Mouse (Mus musculus) heart, postnatal 0 days (tissue): Measurements from ENCODE around the gene Fam118a. TPM values are rescaled to one million over a fixed set of nuclear protein-coding genes. Genes with fewer than 3 reads are reported as not detected.
"Not testable (repeated sequence)": the region's sequence is repeated elsewhere in the genome, so short reads cannot be mapped to it uniquely, and the experiment has no call there.

Experiments used
- ATAC-seq: fragments of 200-750 bp; cut with Nextera tagmentation; 2 replicates; pipeline ENCODE4 v1.8.0; 2017; ENCODE audit warnings: low read depth, moderate number of reproducible peaks, moderate library complexity; ENCODE audit not compliant: insufficient read depth
- DNase-seq: peaks from one replicate; pipeline ENCODE4 v3.0.0-alpha.2; 2016; ENCODE audit warnings: low spot score
- H3K27ac ChIP-seq: fragments of 300-500 bp; sonication (generic); 2 replicates; pipeline ENCODE4 v1.5.1; 2014; ENCODE audit warnings: low read depth, mild to moderate bottlenecking
- H3K27me3 ChIP-seq: fragments of 300-500 bp; sonication (generic); 2 replicates; pipeline ENCODE4 v1.6.1; 2014; ENCODE audit warnings: low read length, mixed read lengths; ENCODE audit not compliant: control insufficient read depth, insufficient read depth
- H3K36me3 ChIP-seq: fragments of 300-500 bp; sonication (generic); replicated peaks from 2 replicates; pipeline ENCODE4 v1.6.1; 2014; ENCODE audit warnings: low read length, mixed read lengths; ENCODE audit not compliant: control insufficient read depth, insufficient read depth
- H3K4me1 ChIP-seq: fragments of 300-500 bp; sonication (generic); 2 replicates; pipeline ENCODE4 v1.6.1; 2014; ENCODE audit warnings: antibody characterized with exemption; ENCODE audit not compliant: control insufficient read depth, insufficient read depth
- H3K4me2 ChIP-seq: fragments of 300-500 bp; sonication (generic); 2 replicates; pipeline ENCODE4 v1.6.1; 2014; ENCODE audit warnings: low read depth, mild to moderate bottlenecking, low read length, moderate library complexity
- H3K4me3 ChIP-seq: fragments of 300-500 bp; sonication (generic); 2 replicates; pipeline ENCODE4 v1.5.1; 2014; ENCODE audit warnings: low read depth, low read length
- H3K9ac ChIP-seq: fragments of 300-500 bp; sonication (generic); replicated peaks from 2 replicates; pipeline ENCODE4 v1.6.1; 2014; ENCODE audit warnings: low read depth, low read length, mixed read lengths
- H3K9me3 ChIP-seq: fragments of 300-500 bp; sonication (generic); replicated peaks from 2 replicates; pipeline ENCODE4 v1.6.1; 2016; ENCODE audit warnings: low read length; ENCODE audit not compliant: control insufficient read depth
- CTCF ChIP-seq: IDR thresholded peaks from 2 replicates; pipeline ENCODE4 v1.5.1; 2016; ENCODE audit warnings: antibody characterized with exemption, control low read depth, low read depth
- EP300 ChIP-seq: IDR thresholded peaks from 2 replicates; pipeline ENCODE4 v1.6.1; 2016; ENCODE audit warnings: antibody characterized with exemption, low read depth
- WGBS: fragments of 180-500 bp; shearing (Covaris S2); extraction: QIAGEN DNeasy Blood & Tissue Kit; methylation state at CpG from one replicate; pipeline ENCODE4 v1.1.7; 2014; 5-methylcytosine and 5-hydroxymethylcytosine counted together
- polyA plus RNA-seq: library from polyadenylated mRNA; unstranded; fragments of >200 nt; fragmentation: Nextera tagmentation; extraction: Ambion mirVana; gene quantifications from 2 replicates; pipeline ENCODE4 v1.2.1, GENCODE M21; 2015
- total RNA-seq: library from RNA; depleted of rRNA; stranded (reverse); fragments of >200 nt; gene quantifications from 2 replicates; pipeline ENCODE4 v1.2.3, GENCODE M21; 2014; ENCODE audit warnings: low replicate concordance

Gene Fam118a
- total and polyA plus RNA-seq, 2 experiments from 2014 or later, result 11.1 to 11.5 TPM

- Histone ChIP-seq H3K27me3 (peaks cover 11% of the 10 kb centered on the region), H3K4me1 (peaks cover 17% of the 10 kb centered on the region), H3K36me3 (no peaks in the 10 kb centered on the region), H3K9ac (no peak within 1 kb of the TSS), H3K9me3 (no peaks in the 10 kb centered on the region), H3K4me3 (no peak within 1 kb of the TSS), H3K27ac (no peak within 1 kb of the TSS), H3K4me2 (no peak within 1 kb of the TSS)
- no peak for TF ChIP-seq EP300
- TF ChIP-seq CTCF, result no peak
- DNase-seq (no peak), ATAC-seq (no peak)
- WGBS, result 18% methylated on average over 21 of the region's 21 CpGs
These were observed 11.6 kb upstream of the Fam118a start, which contains the start of gene Upk3a for GRCm38 (mm10) chr15:85016951-85017664. TSS of gene Upk3a (plus strand) at chr15:85017141.

- H3K9me3 ChIP-seq, result no peaks in the 10 kb centered on the region
- no peaks in the 10 kb centered on the region for H3K4me1 ChIP-seq
- ATAC-seq (no peak), DNase-seq (no peak)
- H3K27me3 ChIP-seq, result 0 out of 2 replicates have a peak, but pooled peaks cover 3% of the 10 kb centered on the region
- no peak overlapping the region for H3K4me2 ChIP-seq
- TF ChIP-seq EP300 (no peak), CTCF (no peak)
- no peak overlapping the region for H3K9ac ChIP-seq
- no peaks in the 10 kb centered on the region for H3K36me3 ChIP-seq
- H3K4me3 ChIP-seq, result no peak overlapping the region
- H3K27ac ChIP-seq, result no peak overlapping the region
- WGBS, result 65% methylated on average over 4 of the region's 4 CpGs
These were observed 6.5 kb upstream of the Fam118a start for GRCm38 (mm10) chr15:85022211-85022610.

GRCm38 (mm10) chr15:85026197-85026596, 2.6 kb upstream of the Fam118a start:
- Histone ChIP-seq H3K27me3 (no peaks in the 10 kb centered on the region), H3K9ac (no peak overlapping the region), H3K9me3 (no peaks in the 10 kb centered on the region), H3K36me3 (no peaks in the 10 kb centered on the region), H3K4me2 (no peak overlapping the region), H3K27ac (no peak overlapping the region), H3K4me1 (no peaks in the 10 kb centered on the region), H3K4me3 (no peak overlapping the region)
- WGBS, result 58% methylated on average over 4 of the region's 4 CpGs
- DNase-seq, result no peak
- TF ChIP-seq EP300, result no peak
- TF ChIP-seq CTCF, result no peak
- ATAC-seq, result no peak

GRCm38 (mm10) chr15:85027740-85028139, 1.0 kb upstream of the Fam118a start:
- H3K4me2 ChIP-seq, result no peak overlapping the region
- no peaks in the 10 kb centered on the region for H3K36me3 ChIP-seq
- TF ChIP-seq CTCF (no peak), EP300 (no peak)
- no peak for ATAC-seq
- no peak overlapping the region for H3K4me3 ChIP-seq
- no peaks in the 10 kb centered on the region for H3K4me1 ChIP-seq
- no peak overlapping the region for H3K9ac ChIP-seq
- no peak for DNase-seq
- no peaks in the 10 kb centered on the region for H3K27me3 ChIP-seq
- WGBS, result 62% methylated on average over 4 of the region's 4 CpGs
- H3K9me3 ChIP-seq, result no peaks in the 10 kb centered on the region
- H3K27ac ChIP-seq, result no peak overlapping the region

- not testable (repeated sequence) for H3K36me3 ChIP-seq, H3K9me3 ChIP-seq, H3K27ac ChIP-seq, H3K4me1 ChIP-seq, H3K4me3 ChIP-seq, ATAC-seq, H3K9ac ChIP-seq, H3K27me3 ChIP-seq, H3K4me2 ChIP-seq, DNase-seq
- WGBS, result 38% methylated on average over 1 of the region's 1 CpGs
These were observed 1.9 kb downstream of the Fam118a start for GRCm38 (mm10) chr15:85030643-85031042.

GRCm38 (mm10) chr15:85031866-85032265, 3.1 kb downstream of the Fam118a start:
- no peaks in the 10 kb centered on the region for H3K27me3 ChIP-seq
- no peak overlapping the region for H3K27ac ChIP-seq

GRCm38 (mm10) chr15:85033916-85034315, 5.2 kb downstream of the Fam118a start:
- DNase-seq, H3K36me3 ChIP-seq, ATAC-seq, H3K27ac ChIP-seq, H3K9ac ChIP-seq, H3K4me2 ChIP-seq, H3K9me3 ChIP-seq, H3K4me3 ChIP-seq, H3K27me3 ChIP-seq: not testable (repeated sequence)
- 38% methylated on average over 7 of the region's 7 CpGs for WGBS
- H3K4me1 ChIP-seq, result peaks cover 11% of the 10 kb centered on the region

More at GRCm38 (mm10) chr15:85031866-85032265, 3.1 kb downstream of the Fam118a start:
- H3K4me1 ChIP-seq, result no peaks in the 10 kb centered on the region
- no peak overlapping the region for H3K9ac ChIP-seq
- DNase-seq (no peak), ATAC-seq (no peak)
- no peak overlapping the region for H3K4me2 ChIP-seq
- H3K36me3 ChIP-seq, result no peaks in the 10 kb centered on the region
- TF ChIP-seq CTCF, result no peak
- no peak for TF ChIP-seq EP300
- H3K9me3 ChIP-seq, result no peaks in the 10 kb centered on the region
- no peak overlapping the region for H3K4me3 ChIP-seq
- 44% methylated on average over 3 of the region's 3 CpGs for WGBS
